Mouse (Mus musculus): Measurements from ENCODE around the gene Aqp1. TPM values are rescaled to one million over a fixed set of nuclear protein-coding genes. Genes with fewer than 3 reads are reported as not detected.

The Aqp1 gene
- polyA plus RNA-seq, 1 experiment from 2014 or later: 70.5 TPM

Small RNA genes lying within 50 kb of the gene (microRNA-seq; reads per million reads assigned to microRNA genes)
- not detected for gene Gm25458

Other genes starting within 250 kb of the Aqp1 start
- 0.35 and 0.47 TPM in 2 replicates for gene Crhr2, start 203.4 kb upstream of the Aqp1 start, polyA plus RNA-seq (2015; fragmentation: Nextera tagmentation; extraction: Ambion mirVana)
- 0.19 TPM in 1 of 2 replicates, not detected in the other for gene Inmt, start 161.4 kb upstream of the Aqp1 start, polyA plus RNA-seq (2015; fragmentation: Nextera tagmentation; extraction: Ambion mirVana)
- 18.5 and 18.6 TPM in 2 replicates for gene Mindy4, start 133.0 kb upstream of the Aqp1 start, polyA plus RNA-seq (2015; fragmentation: Nextera tagmentation; extraction: Ambion mirVana)
- 0.10 TPM in 1 of 2 replicates, not detected in the other for gene Ghrhr, start 39.9 kb downstream of the Aqp1 start, polyA plus RNA-seq (2015; fragmentation: Nextera tagmentation; extraction: Ambion mirVana)
- 0.58 and 0.98 TPM in 2 replicates for gene Adcyap1r1, start 115.5 kb downstream of the Aqp1 start, polyA plus RNA-seq (2015; fragmentation: Nextera tagmentation; extraction: Ambion mirVana)